Mouse (Mus musculus): ENCODE data around the gene Ddr2.

- TF ChIP-seq GATA1 (IDR thresholded peaks at IDR 0.05; ENCODE audit: low read length) (no peak), TAL1 (IDR thresholded peaks at IDR 0.05; ENCODE audit: low read length) (no peak)
Observed at GRCm38 (mm10) chr1:169946004-169946403, 164.6 kb downstream of the Ddr2 start.
